Mouse (Mus musculus) hindbrain, embryonic 16.5 days (tissue): ENCODE data around the gene Gorasp2. TPM values are rescaled to one million over a fixed set of nuclear protein-coding genes. Genes with fewer than 3 reads are reported as not detected.

ENCODE experiments used
- ATAC-seq: fragments of 200-750 bp; cut with Nextera tagmentation; 2 replicates; pipeline ENCODE4 v1.8.0; 2017; ENCODE audit warnings: moderate TSS enrichment, moderate library complexity
- H3K27ac ChIP-seq: fragments of 300-500 bp; sonication (generic); 2 replicates; pipeline ENCODE4 v1.5.1; 2014; ENCODE audit warnings: low read depth, mild to moderate bottlenecking, control low read depth, low read length, moderate library complexity
- H3K27me3 ChIP-seq: fragments of 300-500 bp; sonication (generic); replicated peaks from 2 replicates; pipeline ENCODE4 v1.6.1; 2014; ENCODE audit warnings: low read length; ENCODE audit not compliant: control insufficient read depth, insufficient read depth
- H3K36me3 ChIP-seq: fragments of 300-500 bp; sonication (generic); 2 replicates; pipeline ENCODE4 v1.6.1; 2014; ENCODE audit warnings: mild to moderate bottlenecking, low read length, moderate library complexity, mixed read lengths; ENCODE audit not compliant: control insufficient read depth, insufficient read depth
- H3K4me1 ChIP-seq: fragments of 300-500 bp; sonication (generic); 2 replicates; pipeline ENCODE4 v1.6.1; 2014; ENCODE audit warnings: low read depth, low read length; ENCODE audit not compliant: control insufficient read depth, insufficient read depth
- H3K4me2 ChIP-seq: fragments of 300-500 bp; sonication (generic); 2 replicates; pipeline ENCODE4 v1.6.1; 2014; ENCODE audit warnings: mild to moderate bottlenecking, low read length, control low read depth, moderate library complexity
- H3K4me3 ChIP-seq: fragments of 300-500 bp; sonication (generic); 2 replicates; pipeline ENCODE4 v1.5.1; 2014; ENCODE audit warnings: mild to moderate bottlenecking, low read length, control low read depth, moderate library complexity
- H3K9ac ChIP-seq: fragments of 300-500 bp; sonication (generic); 2 replicates; pipeline ENCODE4 v1.6.1; 2014; ENCODE audit warnings: low read depth, mild to moderate bottlenecking, control low read depth, low read length, moderate library complexity
- H3K9me3 ChIP-seq: fragments of 300-500 bp; sonication (generic); 2 replicates; pipeline ENCODE4 v1.6.1; 2014; ENCODE audit warnings: mild to moderate bottlenecking, low read length, moderate library complexity; ENCODE audit not compliant: control insufficient read depth
- WGBS: fragments of 180-500 bp; shearing (Covaris S2); extraction: QIAGEN DNeasy Blood & Tissue Kit; methylation state at CpG from one replicate; pipeline ENCODE4 v1.1.7; 2014; 5-methylcytosine and 5-hydroxymethylcytosine counted together
- polyA plus RNA-seq: library from polyadenylated mRNA; unstranded; fragments of >200 nt; fragmentation: Nextera tagmentation; extraction: Ambion mirVana; gene quantifications from 2 replicates; pipeline ENCODE4 v1.2.1, GENCODE M21; 2015

The Gorasp2 gene
- polyA plus RNA-seq, 1 experiment from 2014 or later: 141 TPM

DNA sequence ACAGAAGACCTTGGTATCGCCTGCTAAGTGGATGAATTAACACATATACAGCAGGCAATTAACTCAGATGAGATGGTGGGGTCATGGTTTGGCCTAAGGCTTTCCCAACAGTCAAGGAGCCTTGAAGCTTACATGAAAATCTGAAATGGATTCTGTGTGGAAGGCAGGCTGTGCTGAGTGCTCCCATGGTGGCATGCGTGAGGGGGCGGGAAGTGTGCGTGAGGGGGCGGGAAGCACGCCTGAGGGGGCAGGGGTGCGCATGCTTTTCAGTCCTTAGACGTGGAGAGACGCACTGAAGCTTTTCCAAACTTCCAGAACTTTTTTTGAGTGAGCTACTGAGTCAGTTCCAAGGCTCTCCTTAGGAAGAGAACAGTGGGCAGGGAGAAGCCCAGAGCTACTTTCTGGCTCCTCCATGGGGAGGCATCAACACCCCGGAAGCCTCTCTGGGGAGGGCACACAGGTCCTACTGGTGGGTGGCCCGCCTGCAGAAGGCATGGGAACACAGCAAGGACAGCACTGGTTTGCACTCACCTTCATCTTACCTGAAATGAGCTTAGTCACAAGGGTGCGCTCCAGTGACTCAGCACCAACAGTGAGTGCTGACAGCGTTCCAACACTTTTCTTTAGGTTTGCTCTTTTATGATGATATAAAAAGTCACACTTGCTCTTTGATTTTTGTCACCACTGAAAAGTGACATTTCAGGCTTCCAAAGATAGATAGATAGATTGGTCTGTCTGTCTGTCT lies 47.8 kb downstream of the Gorasp2 start:
- 85% methylated on average over 13 of the region's 13 CpGs for WGBS
- no peaks in the 10 kb centered on the region for H3K4me1 ChIP-seq
- no peaks in the 10 kb centered on the region for H3K9me3 ChIP-seq
- ATAC-seq: no peak
- H3K27me3 ChIP-seq: no peaks in the 10 kb centered on the region
- no peak overlapping the region for H3K4me3 ChIP-seq
- peaks cover 8% of the 10 kb centered on the region for H3K36me3 ChIP-seq
- no peak overlapping the region for H3K9ac ChIP-seq
- no peak overlapping the region for H3K4me2 ChIP-seq
- H3K27ac ChIP-seq: no peak overlapping the region

DNA sequence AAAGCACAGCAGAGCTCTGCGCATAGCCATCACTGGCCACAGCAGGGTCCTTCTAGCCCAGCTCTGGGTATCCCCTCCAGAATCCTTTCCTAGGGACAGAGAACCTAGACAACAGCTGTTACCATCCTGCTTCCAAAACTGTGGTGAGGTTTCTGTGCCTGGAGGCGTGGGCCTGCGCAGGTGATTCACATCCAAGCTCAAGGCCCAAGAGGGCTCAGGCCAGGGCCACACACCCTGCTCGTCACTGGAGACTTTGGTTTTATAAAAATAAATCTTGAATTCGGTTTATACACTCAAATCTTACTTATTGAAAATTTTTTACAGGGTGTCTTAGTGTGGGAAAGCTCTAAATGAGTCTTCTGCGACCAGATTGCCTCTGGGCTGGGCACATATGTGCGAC lies 48.9 kb downstream of the Gorasp2 start:
- no peak for ATAC-seq
- H3K36me3 ChIP-seq: peaks cover 10% of the 10 kb centered on the region
- no peak overlapping the region for H3K4me3 ChIP-seq
- H3K27ac ChIP-seq: no peak overlapping the region
- H3K27me3 ChIP-seq: no peaks in the 10 kb centered on the region
- H3K4me1 ChIP-seq: no peaks in the 10 kb centered on the region
- H3K9me3 ChIP-seq: no peaks in the 10 kb centered on the region
- WGBS: 92% methylated on average over 7 of the region's 7 CpGs
- no peak overlapping the region for H3K9ac ChIP-seq
- no peak overlapping the region for H3K4me2 ChIP-seq

DNA sequence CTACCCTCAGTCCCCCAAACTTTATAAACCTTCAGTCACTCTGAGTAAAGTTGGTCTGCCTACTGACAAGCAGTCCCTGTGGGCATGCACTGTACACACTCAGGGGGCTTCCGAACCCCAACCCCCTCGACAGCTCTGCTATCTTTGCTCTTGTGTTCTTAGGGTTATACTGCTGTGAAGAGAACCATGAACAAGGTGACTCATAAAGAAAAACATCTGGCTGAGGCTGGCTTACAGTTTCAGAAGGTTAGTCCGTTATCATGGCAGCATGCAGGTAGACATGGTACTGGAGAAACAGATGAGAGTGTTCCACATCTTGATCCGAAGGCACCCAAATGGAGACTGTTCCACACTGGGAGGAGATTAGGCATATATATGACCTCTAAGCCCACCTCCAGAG lies 49.5 kb downstream of the Gorasp2 start:
- no peak overlapping the region for H3K27ac ChIP-seq
- H3K4me3 ChIP-seq: no peak overlapping the region
- no peak overlapping the region for H3K4me2 ChIP-seq
- H3K4me1 ChIP-seq: no peaks in the 10 kb centered on the region
- H3K36me3 ChIP-seq: peaks cover 13% of the 10 kb centered on the region
- H3K9me3 ChIP-seq: no peaks in the 10 kb centered on the region
- no peak overlapping the region for H3K9ac ChIP-seq
- H3K27me3 ChIP-seq: no peaks in the 10 kb centered on the region
- no peak for ATAC-seq
- WGBS: 95% methylated on average over 4 of the region's 4 CpGs

DNA sequence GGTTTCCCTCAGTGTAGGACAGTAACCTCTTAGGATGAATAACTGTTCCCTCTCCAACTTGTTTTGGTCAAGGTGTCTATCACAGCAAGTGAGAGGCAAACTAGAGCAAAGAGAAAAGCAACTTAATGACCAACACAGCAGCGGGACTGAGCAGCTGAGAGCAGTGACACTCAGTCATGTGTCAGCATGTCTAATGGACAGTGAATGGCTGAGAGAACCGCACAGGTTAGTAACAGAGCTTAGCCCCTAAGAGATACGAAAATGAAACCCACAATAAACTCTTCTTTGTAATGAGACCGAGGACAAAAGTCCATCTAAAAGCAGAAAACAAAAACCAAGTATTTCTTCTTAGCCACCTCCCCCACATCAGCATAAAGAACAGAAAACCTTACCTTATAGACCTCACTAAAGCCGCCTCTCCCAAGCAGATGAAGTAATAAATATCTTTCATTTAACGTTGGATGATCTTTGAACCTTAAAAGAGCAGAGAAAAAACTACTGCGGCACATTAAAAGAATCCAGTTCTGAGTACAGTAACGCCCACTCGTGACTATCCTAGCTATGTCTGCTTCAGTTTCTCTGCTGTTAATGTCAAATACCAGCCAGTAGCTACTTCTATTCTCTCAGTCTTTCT lies 62.4 kb downstream of the Gorasp2 start:
- peaks cover 4% of the 10 kb centered on the region for H3K36me3 ChIP-seq
- H3K27me3 ChIP-seq: no peaks in the 10 kb centered on the region
- no peaks in the 10 kb centered on the region for H3K4me1 ChIP-seq
- 91% methylated on average over 9 of the region's 9 CpGs for WGBS
- H3K9me3 ChIP-seq: no peaks in the 10 kb centered on the region
- no peak overlapping the region for H3K4me3 ChIP-seq
- ATAC-seq: no peak
- no peak overlapping the region for H3K27ac ChIP-seq
- H3K9ac ChIP-seq: no peak overlapping the region
- H3K4me2 ChIP-seq: no peak overlapping the region

DNA sequence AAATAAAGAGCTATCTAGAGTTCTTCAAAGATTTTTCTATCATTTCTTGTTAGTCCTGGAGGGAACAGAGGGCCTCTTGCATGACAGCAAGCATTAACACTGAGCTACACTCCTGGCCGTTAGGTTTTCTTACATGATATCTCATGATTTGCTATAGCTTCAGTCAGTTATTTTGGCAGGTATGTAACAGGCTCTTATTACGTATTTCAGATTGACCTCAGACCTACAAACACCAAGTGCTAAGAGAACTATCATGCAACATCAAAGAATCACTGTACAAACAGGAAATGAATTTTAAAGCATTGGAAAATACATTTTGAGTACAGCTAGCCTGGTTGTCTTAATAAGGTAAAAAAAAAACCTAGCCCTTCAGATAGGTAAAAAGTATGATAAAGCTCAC lies 65.7 kb downstream of the Gorasp2 start:
- no peak for ATAC-seq
- Histone ChIP-seq H3K36me3 (peaks cover 2% of the 10 kb centered on the region; the same call in 1 of the 2 replicates), H3K4me2 (no peak overlapping the region), H3K9me3 (no peaks in the 10 kb centered on the region), H3K27me3 (no peaks in the 10 kb centered on the region), H3K4me3 (no peak overlapping the region), H3K27ac (no peak overlapping the region), H3K9ac (no peak overlapping the region), H3K4me1 (no peaks in the 10 kb centered on the region)
- 81% methylated on average over 2 of the region's 2 CpGs for WGBS

GRCm38 (mm10) chr2:70735534-70735933 lies 74.2 kb downstream of the Gorasp2 start:
- Histone ChIP-seq H3K27me3 (no peaks in the 10 kb centered on the region), H3K36me3 (no peaks in the 10 kb centered on the region), H3K9ac (no peak overlapping the region), H3K9me3 (no peaks in the 10 kb centered on the region), H3K4me2 (no peak overlapping the region), H3K27ac (no peak overlapping the region), H3K4me3 (no peak overlapping the region), H3K4me1 (no peaks in the 10 kb centered on the region)
- ATAC-seq: no peak
- 83% methylated on average over 4 of the region's 4 CpGs for WGBS

DNA sequence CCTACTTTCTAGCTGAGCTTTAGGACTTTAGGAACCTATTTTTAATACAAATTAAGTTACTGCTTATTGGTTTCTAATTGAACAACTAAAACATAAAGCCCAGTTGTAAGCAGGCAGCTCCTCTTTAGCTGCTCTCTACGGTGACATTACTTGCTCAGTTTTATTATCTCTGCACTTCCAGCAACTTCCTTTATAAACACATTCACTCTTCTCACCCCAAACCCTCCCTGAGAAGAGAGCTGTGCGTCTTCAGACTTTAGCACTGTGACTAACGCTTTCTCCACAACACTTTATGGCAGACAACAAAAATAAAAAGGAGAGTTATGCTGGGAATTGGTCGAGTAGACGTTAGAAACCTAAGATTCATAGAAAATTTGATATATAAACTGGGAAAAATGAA lies 74.6 kb downstream of the Gorasp2 start:
- no peaks in the 10 kb centered on the region for H3K36me3 ChIP-seq
- no peaks in the 10 kb centered on the region for H3K27me3 ChIP-seq
- H3K4me2 ChIP-seq: no peak overlapping the region
- no peak overlapping the region for H3K27ac ChIP-seq
- no peak overlapping the region for H3K4me3 ChIP-seq
- WGBS: 75% methylated on average over 5 of the region's 5 CpGs
- no peak overlapping the region for H3K9ac ChIP-seq
- H3K9me3 ChIP-seq: no peaks in the 10 kb centered on the region
- H3K4me1 ChIP-seq: no peaks in the 10 kb centered on the region
- no peak for ATAC-seq

DNA sequence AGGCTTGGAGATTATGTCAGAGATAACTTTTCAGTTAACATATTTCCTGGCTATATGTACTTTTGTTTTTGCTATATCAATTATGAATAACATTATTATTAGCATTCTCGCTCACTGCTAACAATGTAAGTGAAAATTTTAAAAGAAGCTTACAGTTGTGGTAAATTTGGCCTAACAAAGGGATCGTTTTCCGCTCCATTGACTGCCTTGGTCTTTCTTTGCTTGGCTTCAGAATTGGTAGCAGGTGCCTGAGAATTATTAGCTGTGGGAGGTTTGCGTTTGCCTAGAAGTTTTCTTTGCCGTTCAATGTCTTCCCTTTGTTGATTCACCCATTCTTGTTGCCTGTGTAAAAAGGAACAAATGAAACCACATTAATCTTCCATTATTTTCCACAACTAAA lies 80.5 kb downstream of the Gorasp2 start:
- no peak overlapping the region for H3K4me3 ChIP-seq
- no peak overlapping the region for H3K4me2 ChIP-seq
- H3K27ac ChIP-seq: no peak overlapping the region
- no peak for ATAC-seq
- WGBS: 45% methylated on average over 5 of the region's 5 CpGs
- no peaks in the 10 kb centered on the region; the same call in 1 of the 2 replicates for H3K9me3 ChIP-seq
- no peaks in the 10 kb centered on the region for H3K27me3 ChIP-seq
- peaks cover 12% of the 10 kb centered on the region for H3K36me3 ChIP-seq
- no peaks in the 10 kb centered on the region for H3K4me1 ChIP-seq
- no peak overlapping the region for H3K9ac ChIP-seq

- Histone ChIP-seq H3K4me1 (no peaks in the 10 kb centered on the region), H3K4me3 (no peak overlapping the region), H3K36me3 (peaks cover 12% of the 10 kb centered on the region), H3K27me3 (no peaks in the 10 kb centered on the region), H3K9ac (no peak overlapping the region), H3K4me2 (no peak overlapping the region), H3K27ac (no peak overlapping the region), H3K9me3 (no peaks in the 10 kb centered on the region; the same call in 1 of the 2 replicates)
- WGBS: 77% methylated on average over 2 of the region's 2 CpGs
- ATAC-seq: no peak
Observed at GRCm38 (mm10) chr2:70742588-70742987, 81.2 kb downstream of the Gorasp2 start.
